Mouse (Mus musculus) heart, adult 2 months (tissue): Measurements from ENCODE around the gene Mre11a.

Source experiments
- CTCF ChIP-seq: fragments of 200-600 bp; IDR thresholded peaks from 2 replicates; pipeline ENCODE4 v1.8.1; 2022; ENCODE audit warnings: antibody characterized with exemption, mild to moderate bottlenecking, moderate library complexity
- EP300 ChIP-seq: fragments of 200-500 bp; IDR thresholded peaks from 2 replicates; pipeline ENCODE4 v1.6.1; 2011; ENCODE audit warnings: low read depth, low read length, control low read depth; ENCODE audit not compliant: insufficient read depth
- POLR2A ChIP-seq: fragments of 200-500 bp; IDR thresholded peaks from 2 replicates; pipeline ENCODE4 v1.6.1; 2011; ENCODE audit warnings: mild to moderate bottlenecking, low read depth, low read length, control low read depth; ENCODE audit not compliant: insufficient read depth

- TF ChIP-seq EP300 (no peak), CTCF (peak; percentile 85), POLR2A (no peak)
Measured at GRCm38 (mm10) chr9:14764765-14765164, 19.7 kb upstream of the Mre11a start.
